Mouse (Mus musculus) testis, adult 2 months (tissue): Measurements from ENCODE around the gene Arhgef28.

ENCODE experiments used
- CTCF ChIP-seq: fragments of 200-500 bp; IDR thresholded peaks from 2 replicates; pipeline ENCODE4 v1.5.1; 2012; ENCODE audit warnings: low read depth, mild to moderate bottlenecking, inconsistent platforms, low read length, moderate library complexity; ENCODE audit not compliant: control insufficient read depth, insufficient read depth, insufficient replicate concordance
- POLR2A ChIP-seq: fragments of 200-500 bp; IDR thresholded peaks from 2 replicates; pipeline ENCODE4 v1.6.1; 2012; ENCODE audit warnings: low read depth, mild to moderate bottlenecking, inconsistent platforms, low read length, moderate library complexity; ENCODE audit not compliant: control insufficient read depth

- TF ChIP-seq POLR2A (no peak), CTCF (no peak)
Observed at GRCm38 (mm10) chr13:98132951-98133350, 73.3 kb downstream of the Arhgef28 start.
